Mouse (Mus musculus) liver, embryonic 15.5 days (tissue): ENCODE data around the gene Ltbp1. TPM values are rescaled to one million over a fixed set of nuclear protein-coding genes. Genes with fewer than 3 reads are reported as not detected.

ENCODE experiments used
- ATAC-seq: fragments of 200-750 bp; cut with Nextera tagmentation; 2 replicates; pipeline ENCODE4 v1.8.0; 2017; ENCODE audit warnings: moderate number of reproducible peaks, mild to moderate bottlenecking, moderate library complexity; ENCODE audit not compliant: insufficient read depth
- H3K27ac ChIP-seq: fragments of 300-500 bp; sonication (generic); replicated peaks from 2 replicates; pipeline ENCODE4 v1.5.1; 2015; ENCODE audit warnings: mild to moderate bottlenecking, inconsistent platforms
- H3K27me3 ChIP-seq: fragments of 300-500 bp; sonication (generic); 2 replicates; pipeline ENCODE4 v1.6.1; 2015; ENCODE audit warnings: mild to moderate bottlenecking, inconsistent platforms
- H3K36me3 ChIP-seq: fragments of 300-500 bp; sonication (generic); replicated peaks from 2 replicates; pipeline ENCODE4 v1.6.1; 2015; ENCODE audit warnings: moderate library complexity, mild to moderate bottlenecking, inconsistent platforms
- H3K4me1 ChIP-seq: fragments of 300-500 bp; sonication (generic); replicated peaks from 2 replicates; pipeline ENCODE4 v1.6.1; 2015; ENCODE audit warnings: inconsistent platforms
- H3K4me2 ChIP-seq: fragments of 300-500 bp; sonication (generic); 2 replicates; pipeline ENCODE4 v1.6.1; 2015; ENCODE audit warnings: moderate library complexity, mild to moderate bottlenecking, inconsistent platforms
- H3K4me3 ChIP-seq: fragments of 300-500 bp; sonication (generic); replicated peaks from 2 replicates; pipeline ENCODE4 v1.5.1; 2015; ENCODE audit warnings: mild to moderate bottlenecking, inconsistent platforms
- H3K9ac ChIP-seq: fragments of 300-500 bp; sonication (generic); 2 replicates; pipeline ENCODE4 v1.6.1; 2015; ENCODE audit warnings: moderate library complexity, mild to moderate bottlenecking, inconsistent platforms
- H3K9me3 ChIP-seq: fragments of 300-500 bp; sonication (generic); replicated peaks from 2 replicates; pipeline ENCODE4 v1.6.1; 2016; ENCODE audit warnings: inconsistent platforms
- WGBS: fragments of 180-500 bp; shearing (Covaris S2); methylation state at CpG from one replicate; pipeline ENCODE4 v1.1.7; 2015; ENCODE audit warnings: mixed read lengths; ENCODE audit not compliant: insufficient replicate concordance; 5-methylcytosine and 5-hydroxymethylcytosine counted together
- polyA plus RNA-seq: library from polyadenylated mRNA; unstranded; fragments of >200 nt; fragmentation: Nextera tagmentation; extraction: Ambion mirVana; gene quantifications from 2 replicates; pipeline ENCODE4 v1.2.1, GENCODE M21; 2015

Ltbp1 gene
- polyA plus RNA-seq, 1 experiment from 2014 or later = 1.8 TPM

- Histone ChIP-seq H3K4me3 (no peak overlapping the region), H3K27me3 (no peaks in the 10 kb centered on the region), H3K27ac (no peak overlapping the region), H3K4me2 (no peak overlapping the region), H3K4me1 (no peaks in the 10 kb centered on the region), H3K36me3 (no peaks in the 10 kb centered on the region), H3K9ac (no peak overlapping the region), H3K9me3 (no peaks in the 10 kb centered on the region)
- 71% methylated on average over 3 of the region's 3 CpGs for WGBS
- ATAC-seq = no peak
Observed at GRCm38 (mm10) chr17:75093563-75093962, 88.2 kb downstream of the Ltbp1 start.

- Histone ChIP-seq H3K4me1 (no peaks in the 10 kb centered on the region), H3K9ac (no peak overlapping the region), H3K27ac (no peak overlapping the region), H3K27me3 (no peaks in the 10 kb centered on the region), H3K4me2 (no peak overlapping the region), H3K9me3 (no peaks in the 10 kb centered on the region), H3K36me3 (no peaks in the 10 kb centered on the region), H3K4me3 (no peak overlapping the region)
- 79% methylated on average over 9 of the region's 9 CpGs for whole genome bisulfite sequencing
- no peak for ATAC-seq
Observed at GRCm38 (mm10) chr17:75094591-75094990, 89.2 kb downstream of the Ltbp1 start.

- Histone ChIP-seq H3K4me3 (no peak overlapping the region), H3K27ac (no peak overlapping the region), H3K9me3 (no peaks in the 10 kb centered on the region), H3K4me2 (no peak overlapping the region), H3K36me3 (no peaks in the 10 kb centered on the region), H3K9ac (no peak overlapping the region), H3K27me3 (no peaks in the 10 kb centered on the region), H3K4me1 (no peaks in the 10 kb centered on the region)
- ATAC-seq = no peak
- WGBS = 68% methylated on average over 7 of the region's 7 CpGs
Observed at GRCm38 (mm10) chr17:75096727-75097126, 91.4 kb downstream of the Ltbp1 start.

- Histone ChIP-seq H3K9me3 (no peaks in the 10 kb centered on the region), H3K36me3 (no peaks in the 10 kb centered on the region), H3K27ac (no peak overlapping the region), H3K27me3 (no peaks in the 10 kb centered on the region), H3K4me2 (no peak overlapping the region), H3K4me1 (no peaks in the 10 kb centered on the region), H3K9ac (no peak overlapping the region), H3K4me3 (no peak overlapping the region)
- WGBS = 59% methylated on average over 3 of the region's 3 CpGs
- no peak for ATAC-seq
Observed at GRCm38 (mm10) chr17:75097367-75097766, 92.0 kb downstream of the Ltbp1 start.

- Histone ChIP-seq H3K9ac (no peak overlapping the region), H3K27me3 (no peaks in the 10 kb centered on the region), H3K4me3 (no peak overlapping the region), H3K27ac (no peak overlapping the region), H3K9me3 (no peaks in the 10 kb centered on the region), H3K36me3 (no peaks in the 10 kb centered on the region), H3K4me2 (no peak overlapping the region), H3K4me1 (no peaks in the 10 kb centered on the region)
- WGBS = 63% methylated on average over 4 of the region's 4 CpGs
- no peak for ATAC-seq
Observed at GRCm38 (mm10) chr17:75101215-75101614, 95.8 kb downstream of the Ltbp1 start.

GRCm38 (mm10) chr17:75101994-75102393 lies 96.6 kb downstream of the Ltbp1 start:
- H3K27ac ChIP-seq = no peak overlapping the region
- 75% methylated on average over 8 of the region's 8 CpGs for WGBS
- no peaks in the 10 kb centered on the region for H3K9me3 ChIP-seq
- no peaks in the 10 kb centered on the region for H3K4me1 ChIP-seq
- H3K36me3 ChIP-seq = no peaks in the 10 kb centered on the region
- no peak for ATAC-seq
- H3K4me2 ChIP-seq = no peak overlapping the region
- H3K4me3 ChIP-seq = no peak overlapping the region
- no peaks in the 10 kb centered on the region for H3K27me3 ChIP-seq
- no peak overlapping the region for H3K9ac ChIP-seq

GRCm38 (mm10) chr17:75107412-75107811 lies 102.0 kb downstream of the Ltbp1 start:
- no peaks in the 10 kb centered on the region for H3K9me3 ChIP-seq
- no peak overlapping the region for H3K4me3 ChIP-seq
- H3K9ac ChIP-seq = no peak overlapping the region
- no peak overlapping the region for H3K4me2 ChIP-seq
- H3K36me3 ChIP-seq = no peaks in the 10 kb centered on the region
- no peak for ATAC-seq
- WGBS = 71% methylated on average over 7 of the region's 7 CpGs
- H3K4me1 ChIP-seq = no peaks in the 10 kb centered on the region
- no peaks in the 10 kb centered on the region for H3K27me3 ChIP-seq
- H3K27ac ChIP-seq = no peak overlapping the region

- Histone ChIP-seq H3K27ac (no peak overlapping the region), H3K4me3 (no peak overlapping the region), H3K4me2 (no peak overlapping the region), H3K9me3 (no peaks in the 10 kb centered on the region), H3K27me3 (no peaks in the 10 kb centered on the region), H3K36me3 (no peaks in the 10 kb centered on the region), H3K9ac (no peak overlapping the region), H3K4me1 (no peaks in the 10 kb centered on the region)
- WGBS = 74% methylated on average over 5 of the region's 5 CpGs
- ATAC-seq = no peak
Observed at GRCm38 (mm10) chr17:75107879-75108278, 102.5 kb downstream of the Ltbp1 start.

GRCm38 (mm10) chr17:75109081-75109716 lies 103.8 kb downstream of the Ltbp1 start:
- Histone ChIP-seq H3K27ac (no peak overlapping the region), H3K4me3 (no peak overlapping the region), H3K27me3 (no peaks in the 10 kb centered on the region), H3K9ac (no peak overlapping the region), H3K4me2 (no peak overlapping the region), H3K36me3 (no peaks in the 10 kb centered on the region), H3K9me3 (no peaks in the 10 kb centered on the region), H3K4me1 (no peaks in the 10 kb centered on the region)
- ATAC-seq = no peak
- WGBS = 65% methylated on average over 5 of the region's 5 CpGs

GRCm38 (mm10) chr17:75110252-75111205 lies 105.2 kb downstream of the Ltbp1 start:
- Histone ChIP-seq H3K27ac (no peak overlapping the region), H3K4me1 (no peaks in the 10 kb centered on the region), H3K36me3 (no peaks in the 10 kb centered on the region), H3K9ac (no peak overlapping the region), H3K9me3 (no peaks in the 10 kb centered on the region), H3K27me3 (no peaks in the 10 kb centered on the region), H3K4me2 (no peak overlapping the region), H3K4me3 (no peak overlapping the region)
- 73% methylated on average over 16 of the region's 16 CpGs for WGBS
- ATAC-seq = no peak

- Histone ChIP-seq H3K9ac (no peak overlapping the region), H3K36me3 (no peaks in the 10 kb centered on the region), H3K4me1 (no peaks in the 10 kb centered on the region), H3K27ac (no peak overlapping the region), H3K9me3 (no peaks in the 10 kb centered on the region), H3K4me3 (no peak overlapping the region), H3K27me3 (no peaks in the 10 kb centered on the region), H3K4me2 (no peak overlapping the region)
- 69% methylated on average over 8 of the region's 8 CpGs for WGBS
- no peak for ATAC-seq
Observed at GRCm38 (mm10) chr17:75115594-75115993, 110.2 kb downstream of the Ltbp1 start.
